Comparison of ENCODE assay signal across 7 mouse cellular contexts in the genomic region with DNA sequence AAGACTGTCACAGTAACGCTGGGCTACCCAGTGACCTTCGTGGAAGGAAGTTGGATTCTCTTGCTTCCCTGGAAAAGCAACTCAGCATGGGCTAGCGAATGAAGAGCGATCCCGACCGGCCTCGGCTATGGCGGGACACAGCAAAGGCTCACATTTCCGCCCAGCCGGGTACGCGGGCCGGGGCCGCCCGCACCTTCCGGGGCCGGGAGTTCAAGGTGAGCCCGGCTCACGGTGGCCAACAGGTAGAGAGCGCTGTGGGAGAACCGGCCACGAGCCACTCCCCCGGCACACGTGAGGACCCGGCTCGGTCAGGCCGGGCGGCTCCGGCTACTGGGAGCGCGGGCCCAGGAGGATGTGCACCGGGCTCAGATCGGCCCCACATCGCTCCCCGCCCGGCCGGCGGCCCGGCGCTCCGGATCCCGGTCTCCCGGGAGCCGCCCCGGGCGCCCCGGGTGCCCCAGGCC. TPM values are rescaled to one million over a fixed set of nuclear protein-coding genes. Genes with fewer than 3 reads are reported as not detected.
DNase-seq lines count a peak whose midpoint lies in the region; ATAC-seq lines count a peak whose summit lies in the region.

No protein-coding gene starts in this region.

- ATAC-seq in CD4-positive, CD25-positive, alpha-beta regulatory T cell, adult 4 months = peak; percentile 71
- peak; percentile 31; the same call in 1 of the 2 replicates for ATAC-seq in embryonic facial prominence, embryonic 12.5 days (ENCODE audit: insufficient number of reproducible peaks, insufficient read depth, low FRiP score, low TSS enrichment)
- ATAC-seq in hindbrain, embryonic 11.5 days (ENCODE audit: low FRiP score) = peak; percentile 65
- peak; percentile 33 for ATAC-seq in limb, embryonic 12.5 days (ENCODE audit: insufficient number of reproducible peaks, insufficient read depth, low FRiP score, low TSS enrichment, low read depth)
- peak; percentile 59 for ATAC-seq in midbrain, embryonic 14.5 days (ENCODE audit: low FRiP score, low TSS enrichment)

- peak overlapping the region; percentile 96 for H3K9ac ChIP-seq in embryonic facial prominence, embryonic 12.5 days
- H3K9ac ChIP-seq in hindbrain, embryonic 11.5 days (ENCODE audit: low read depth, low read length) = peak overlapping the region; percentile 90
- H3K9ac ChIP-seq in limb, embryonic 12.5 days (replicated peaks) = peak overlapping the region; percentile 96
- H3K9ac ChIP-seq in midbrain, embryonic 14.5 days (replicated peaks; ENCODE audit: low read length) = peak overlapping the region; percentile 88

- H3K4me1 ChIP-seq in embryonic facial prominence, embryonic 12.5 days = peaks cover 55% of the 10 kb centered on the region
- H3K4me1 ChIP-seq in hindbrain, embryonic 11.5 days (replicated peaks; ENCODE audit: control insufficient read depth, insufficient read depth, low read length) = 0 out of 2 replicates have a peak, but pooled peaks cover 4% of the 10 kb centered on the region
- H3K4me1 ChIP-seq in limb, embryonic 12.5 days (replicated peaks) = peaks cover 54% of the 10 kb centered on the region
- H3K4me1 ChIP-seq in midbrain, embryonic 14.5 days (ENCODE audit: control insufficient read depth, insufficient read depth, low read length) = peaks cover 47% of the 10 kb centered on the region

- H3K4me2 ChIP-seq in embryonic facial prominence, embryonic 12.5 days (replicated peaks) = peak overlapping the region; percentile 75
- H3K4me2 ChIP-seq in hindbrain, embryonic 11.5 days (replicated peaks; ENCODE audit: low read depth, low read length) = peak overlapping the region; percentile 95
- H3K4me2 ChIP-seq in limb, embryonic 12.5 days = peak overlapping the region; percentile 81
- peak overlapping the region; percentile 92 for H3K4me2 ChIP-seq in midbrain, embryonic 14.5 days (ENCODE audit: low read length)

- H3K4me3 ChIP-seq in embryonic facial prominence, embryonic 12.5 days = peak overlapping the region; percentile 77
- H3K4me3 ChIP-seq in hindbrain, embryonic 11.5 days (ENCODE audit: low read depth, low read length) = peak overlapping the region; percentile 68
- H3K4me3 ChIP-seq in limb, embryonic 12.5 days (replicated peaks) = peak overlapping the region; percentile 87
- peak overlapping the region; percentile 66 for H3K4me3 ChIP-seq in midbrain, embryonic 14.5 days (replicated peaks; ENCODE audit: low read depth, low read length)

- H3K27me3 ChIP-seq in embryonic facial prominence, embryonic 12.5 days = no peaks in the 10 kb centered on the region
- no peaks in the 10 kb centered on the region for H3K27me3 ChIP-seq in hindbrain, embryonic 11.5 days (ENCODE audit: control insufficient read depth, insufficient read depth, low read length)
- no peaks in the 10 kb centered on the region for H3K27me3 ChIP-seq in limb, embryonic 12.5 days
- peaks cover 6% of the 10 kb centered on the region; the same call in 1 of the 2 replicates for H3K27me3 ChIP-seq in midbrain, embryonic 14.5 days (ENCODE audit: control insufficient read depth, insufficient read depth, low read length)

- H3K36me3 ChIP-seq in embryonic facial prominence, embryonic 12.5 days = no peaks in the 10 kb centered on the region
- H3K36me3 ChIP-seq in hindbrain, embryonic 11.5 days (ENCODE audit: control insufficient read depth, insufficient read depth, low read length) = no peaks in the 10 kb centered on the region
- no peaks in the 10 kb centered on the region for H3K36me3 ChIP-seq in limb, embryonic 12.5 days
- H3K36me3 ChIP-seq in midbrain, embryonic 14.5 days (ENCODE audit: control insufficient read depth, insufficient read depth, low read length) = no peaks in the 10 kb centered on the region

- no peaks in the 10 kb centered on the region for H3K9me3 ChIP-seq in embryonic facial prominence, embryonic 12.5 days
- H3K9me3 ChIP-seq in hindbrain, embryonic 11.5 days (ENCODE audit: control insufficient read depth, low read length) = no peaks in the 10 kb centered on the region
- no peaks in the 10 kb centered on the region for H3K9me3 ChIP-seq in limb, embryonic 12.5 days
- H3K9me3 ChIP-seq in midbrain, embryonic 14.5 days (ENCODE audit: control insufficient read depth, low read length) = no peaks in the 10 kb centered on the region

- peak; percentile 37 for DNase-seq in 3T3-L1 (ENCODE audit: low read depth, low spot score)
- DNase-seq in hindbrain, embryonic 11.5 days (ENCODE audit: low spot score) = peak; percentile 57
- DNase-seq in midbrain, embryonic 14.5 days = peak; percentile 59
- DNase-seq in urinary bladder, adult 2 months (ENCODE audit: low spot score) = peak; percentile 59

- under 1% methylated on average over 45 of the region's 47 CpGs for WGBS in embryonic facial prominence, embryonic 12.5 days
- under 1% methylated on average over 37 of the region's 47 CpGs for WGBS in hindbrain, embryonic 11.5 days
- WGBS in limb, embryonic 12.5 days = 0% methylated on average over 41 of the region's 47 CpGs
- under 1% methylated on average over 33 of the region's 47 CpGs for WGBS in midbrain, embryonic 14.5 days

- H3K27ac ChIP-seq in embryonic facial prominence, embryonic 12.5 days = peak overlapping the region; percentile 93
- 0 out of 2 replicates have a peak overlapping the region, but pooled peaks have one; percentile 51 for H3K27ac ChIP-seq in hindbrain, embryonic 11.5 days (ENCODE audit: low read depth, low read length)
- peak overlapping the region; percentile 95 for H3K27ac ChIP-seq in limb, embryonic 12.5 days
- H3K27ac ChIP-seq in midbrain, embryonic 14.5 days (replicated peaks; ENCODE audit: low read depth, low read length) = peak overlapping the region; percentile 70

RNA-seq across cellular contexts. Expression of gene Ptgfrn, which starts 0.5 kb away (rescaled TPM):
- 1 to 10 TPM in 1 of 2 experiments, under 1 TPM in 1; 0.73 to 1.0 TPM for polyA plus RNA-seq in CD4-positive, CD25-positive, alpha-beta regulatory T cell, adult 4 months (2017; shearing (Covaris generic))
- 5.4 and 6.3 TPM in 2 replicates for polyA plus RNA-seq in embryonic facial prominence, embryonic 12.5 days (2016; fragmentation: Nextera tagmentation; extraction: Ambion mirVana)
- 3.3 and 3.5 TPM in 2 replicates for polyA plus RNA-seq in hindbrain, embryonic 11.5 days (2014; fragmentation: Nextera tagmentation; extraction: Ambion mirVana)
- polyA plus RNA-seq in limb, embryonic 12.5 days (2016; fragmentation: Nextera tagmentation; extraction: Ambion mirVana) = 5.9 and 6.1 TPM in 2 replicates
- polyA plus RNA-seq in midbrain, embryonic 14.5 days (2014; fragmentation: Nextera tagmentation; extraction: Ambion mirVana) = 4.0 and 4.2 TPM in 2 replicates
- polyA plus RNA-seq in urinary bladder, adult 2 months (2012; rRNA removed) = 31.0 and 62.3 TPM in 2 replicates

Comparison
In these comparisons a context has a peak if more than half of its experiments do, and no peak if none do; other contexts are left out.
1. Peak in every context shown above with its lines: DNase-seq, ATAC-seq, H3K4me3 ChIP-seq and H3K27ac ChIP-seq.